Mouse (Mus musculus): Measurements from ENCODE around the gene Mrtfa.

Mrtfa gene

GRCm38 (mm10) chr15:81154846-81155624, 35.5 kb downstream of the Mrtfa start:
- no peak for DNase-seq

GRCm38 (mm10) chr15:81141956-81142576, 48.5 kb downstream of the Mrtfa start:
- no peak for DNase-seq

- no peak for DNase-seq
Measured at GRCm38 (mm10) chr15:81140004-81140403, 50.6 kb downstream of the Mrtfa start.

- no peak for DNase-seq
Measured at GRCm38 (mm10) chr15:81137298-81137697, 53.3 kb downstream of the Mrtfa start.

GRCm38 (mm10) chr15:81133781-81134180, 56.8 kb downstream of the Mrtfa start:
- no peak for DNase-seq

- DNase-seq: no peak
Measured at GRCm38 (mm10) chr15:81131152-81131551, 59.4 kb downstream of the Mrtfa start.

- DNase-seq: no peak
Measured at GRCm38 (mm10) chr15:81129970-81130369, 60.6 kb downstream of the Mrtfa start.

GRCm38 (mm10) chr15:81128155-81128838, 62.3 kb downstream of the Mrtfa start:
- no peak for DNase-seq

GRCm38 (mm10) chr15:81124282-81124681, 66.3 kb downstream of the Mrtfa start:
- DNase-seq: no peak

GRCm38 (mm10) chr15:81123122-81123521, 67.4 kb downstream of the Mrtfa start:
- DNase-seq: no peak

GRCm38 (mm10) chr15:81122535-81122934, 68.0 kb downstream of the Mrtfa start:
- DNase-seq: no peak

GRCm38 (mm10) chr15:81122078-81122477, 68.5 kb downstream of the Mrtfa start:
- no peak for DNase-seq

GRCm38 (mm10) chr15:81120946-81121345, 69.6 kb downstream of the Mrtfa start:
- DNase-seq: no peak

- no peak for DNase-seq
Measured at GRCm38 (mm10) chr15:81120140-81120539, 70.4 kb downstream of the Mrtfa start.

- no peak for DNase-seq
Measured at GRCm38 (mm10) chr15:81118226-81118625, 72.3 kb downstream of the Mrtfa start.

GRCm38 (mm10) chr15:81112589-81112988, 78.0 kb downstream of the Mrtfa start:
- no peak for DNase-seq

GRCm38 (mm10) chr15:81110315-81110714, 80.2 kb downstream of the Mrtfa start:
- no peak for DNase-seq

GRCm38 (mm10) chr15:81105962-81106361, 84.6 kb downstream of the Mrtfa start:
- DNase-seq: peak; percentile 70

GRCm38 (mm10) chr15:81104585-81105259, 85.8 kb downstream of the Mrtfa start:
- no peak for DNase-seq

GRCm38 (mm10) chr15:81103500-81103899, 87.1 kb downstream of the Mrtfa start:
- no peak for DNase-seq

GRCm38 (mm10) chr15:81102274-81102879, 88.2 kb downstream of the Mrtfa start:
- DNase-seq: no peak

GRCm38 (mm10) chr15:81101316-81101715, 89.2 kb downstream of the Mrtfa start:
- DNase-seq: no peak

- peak; percentile 30 for DNase-seq
Measured at GRCm38 (mm10) chr15:81099269-81099668, 91.3 kb downstream of the Mrtfa start.

Measured in right cerebral cortex, postnatal 14 days (tissue).